Mouse (Mus musculus) limb, embryonic 13.5 days (tissue): Measurements from ENCODE around the gene Ephx1. TPM values are rescaled to one million over a fixed set of nuclear protein-coding genes. Genes with fewer than 3 reads are reported as not detected.
A peak's percentile ranks its signal among the peaks of the same experiment; 100 is the strongest.
"Not testable (repeated sequence)": the region's sequence is repeated elsewhere in the genome, so short reads cannot be mapped to it uniquely, and the experiment has no call there.

Experiments used
- ATAC-seq: fragments of 200-750 bp; cut with Nextera tagmentation; 2 replicates; pipeline ENCODE4 v1.8.0; 2017; ENCODE audit warnings: low read depth, moderate number of reproducible peaks, moderate TSS enrichment; ENCODE audit not compliant: low FRiP score
- H3K27ac ChIP-seq: fragments of 300-500 bp; sonication (generic); 2 replicates; pipeline ENCODE4 v1.5.1; 2015; ENCODE audit warnings: inconsistent platforms, mild to moderate bottlenecking, moderate library complexity
- H3K27me3 ChIP-seq: fragments of 300-500 bp; sonication (generic); 2 replicates; pipeline ENCODE4 v1.6.1; 2015; ENCODE audit warnings: mild to moderate bottlenecking, inconsistent platforms
- H3K36me3 ChIP-seq: fragments of 300-500 bp; sonication (generic); 2 replicates; pipeline ENCODE4 v1.6.1; 2015; ENCODE audit warnings: inconsistent platforms, mild to moderate bottlenecking, moderate library complexity
- H3K4me1 ChIP-seq: fragments of 300-500 bp; sonication (generic); 2 replicates; pipeline ENCODE4 v1.6.1; 2015; ENCODE audit warnings: inconsistent platforms
- H3K4me2 ChIP-seq: fragments of 300-500 bp; sonication (generic); replicated peaks from 2 replicates; pipeline ENCODE4 v1.6.1; 2015; ENCODE audit warnings: inconsistent platforms, mild to moderate bottlenecking, moderate library complexity
- H3K4me3 ChIP-seq: fragments of 300-500 bp; sonication (generic); 2 replicates; pipeline ENCODE4 v1.5.1; 2015; ENCODE audit warnings: moderate library complexity, mild to moderate bottlenecking, inconsistent platforms
- H3K9ac ChIP-seq: fragments of 300-500 bp; sonication (generic); 2 replicates; pipeline ENCODE4 v1.6.1; 2015; ENCODE audit warnings: mild to moderate bottlenecking, inconsistent platforms
- H3K9me3 ChIP-seq: fragments of 300-500 bp; sonication (generic); 2 replicates; pipeline ENCODE4 v1.6.1; 2016; ENCODE audit warnings: inconsistent platforms
- WGBS: fragments of 180-500 bp; shearing (Covaris S2); methylation state at CpG from one replicate; pipeline ENCODE4 v1.1.7; 2015; 5-methylcytosine and 5-hydroxymethylcytosine counted together
- polyA plus RNA-seq: library from polyadenylated mRNA; unstranded; fragments of >200 nt; fragmentation: Nextera tagmentation; extraction: Ambion mirVana; gene quantifications from 2 replicates; pipeline ENCODE4 v1.2.1, GENCODE M21; 2015

Gene Ephx1
- polyA plus RNA-seq, 1 experiment from 2014 or later = 4.2 TPM

GRCm38 (mm10) chr1:181035015-181035778 is 14.5 kb upstream of the Ephx1 start:
- not testable (repeated sequence) for H3K27me3 ChIP-seq

GRCm38 (mm10) chr1:181022265-181022664 is 1.6 kb upstream of the Ephx1 start:
- no peaks in the 10 kb centered on the region for H3K9me3 ChIP-seq
- peaks cover 5% of the 10 kb centered on the region for H3K4me1 ChIP-seq
- no peak for ATAC-seq
- 9% methylated on average over 1 of the region's 1 CpGs for WGBS
- H3K4me3 ChIP-seq = no peak overlapping the region
- no peaks in the 10 kb centered on the region for H3K36me3 ChIP-seq
- no peak overlapping the region for H3K9ac ChIP-seq
- no peak overlapping the region for H3K27ac ChIP-seq
- H3K27me3 ChIP-seq = peaks cover 6% of the 10 kb centered on the region
- H3K4me2 ChIP-seq = no peak overlapping the region

More at GRCm38 (mm10) chr1:181035015-181035778, 14.5 kb upstream of the Ephx1 start:
- ATAC-seq, H3K9ac ChIP-seq, H3K9me3 ChIP-seq, H3K27ac ChIP-seq, H3K4me2 ChIP-seq, H3K4me1 ChIP-seq, H3K4me3 ChIP-seq, H3K36me3 ChIP-seq: not testable (repeated sequence)
- 89% methylated on average over 5 of the region's 5 CpGs for WGBS

DNA sequence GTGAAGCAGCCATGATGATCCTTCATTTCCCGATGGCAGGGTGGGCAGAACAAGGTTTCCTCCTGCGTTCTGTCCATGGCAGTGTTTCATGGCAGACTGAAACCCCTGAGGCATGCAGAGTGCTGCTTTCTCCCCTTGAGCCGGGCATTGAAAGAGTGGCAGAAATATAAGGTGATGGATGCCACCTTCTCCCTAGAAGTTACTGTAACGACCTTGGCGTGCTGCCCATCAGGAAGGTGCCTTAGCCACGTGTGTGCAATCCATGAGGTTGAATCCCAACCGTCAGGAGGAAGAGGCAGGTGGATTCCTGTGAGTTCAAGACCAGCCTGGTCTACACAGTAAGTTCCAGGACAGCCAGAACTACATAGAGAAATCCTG is 773 bp upstream of the Ephx1 start:
- Histone ChIP-seq H3K27me3 (peaks cover 6% of the 10 kb centered on the region), H3K4me3 (no peak overlapping the region), H3K4me2 (no peak overlapping the region), H3K36me3 (no peaks in the 10 kb centered on the region), H3K9me3 (no peaks in the 10 kb centered on the region), H3K27ac (no peak overlapping the region), H3K9ac (no peak overlapping the region), H3K4me1 (peaks cover 11% of the 10 kb centered on the region)
- 70% methylated on average over 7 of the region's 7 CpGs for WGBS
- ATAC-seq = no peak

- Histone ChIP-seq H3K9me3 (no peaks in the 10 kb centered on the region), H3K4me2 (peak overlapping the region; percentile 96), H3K4me3 (no peak overlapping the region), H3K27me3 (peaks cover 6% of the 10 kb centered on the region), H3K9ac (no peak overlapping the region), H3K36me3 (no peaks in the 10 kb centered on the region), H3K27ac (no peak overlapping the region), H3K4me1 (peaks cover 25% of the 10 kb centered on the region)
- ATAC-seq = no peak
- WGBS = 73% methylated on average over 13 of the region's 13 CpGs
These were observed 2.7 kb downstream of the Ephx1 start for GRCm38 (mm10) chr1:181017890-181018420.

DNA sequence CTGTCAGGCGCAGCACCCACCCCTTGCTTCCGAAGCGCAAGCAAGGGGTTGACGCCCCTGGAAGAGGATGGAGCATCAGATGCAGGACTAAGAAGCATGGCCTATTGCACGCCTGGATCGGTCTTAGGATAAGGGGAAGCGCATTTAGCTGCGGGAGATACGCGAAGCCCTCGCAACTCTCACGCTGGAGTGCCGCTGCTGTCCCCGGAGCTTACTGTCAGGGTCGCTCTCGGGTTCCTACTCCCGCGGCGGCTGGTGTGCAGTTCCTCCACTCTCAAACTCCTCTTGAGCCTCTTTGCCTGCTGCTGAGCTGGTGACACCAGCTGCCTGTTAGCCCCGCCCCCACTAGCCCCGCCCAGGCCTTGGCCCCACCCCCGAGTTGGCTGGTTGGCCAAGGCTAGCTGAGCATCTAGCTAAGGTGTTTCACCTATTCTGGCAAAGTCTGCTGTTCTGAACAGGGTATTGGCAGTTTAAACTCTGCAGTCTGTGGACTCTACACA is 3.4 kb downstream of the Ephx1 start:
- peak; percentile 84 for ATAC-seq
- peak overlapping the region; percentile 60 for H3K9ac ChIP-seq
- peak overlapping the region; percentile 44; the same call in 1 of the 2 replicates for H3K27ac ChIP-seq
- H3K4me3 ChIP-seq = peak overlapping the region; percentile 53
- no peaks in the 10 kb centered on the region for H3K36me3 ChIP-seq
- H3K27me3 ChIP-seq = peaks cover 6% of the 10 kb centered on the region
- WGBS = under 1% methylated on average over 22 of the region's 22 CpGs
- H3K9me3 ChIP-seq = no peaks in the 10 kb centered on the region
- H3K4me1 ChIP-seq = peaks cover 25% of the 10 kb centered on the region
- H3K4me2 ChIP-seq = peak overlapping the region; percentile 96

- Histone ChIP-seq H3K4me3 (peak overlapping the region; percentile 53), H3K4me2 (peak overlapping the region; percentile 96), H3K27ac (peak overlapping the region; percentile 44; the same call in 1 of the 2 replicates), H3K36me3 (no peaks in the 10 kb centered on the region), H3K4me1 (peaks cover 25% of the 10 kb centered on the region), H3K27me3 (peaks cover 6% of the 10 kb centered on the region), H3K9ac (peak overlapping the region; percentile 60), H3K9me3 (no peaks in the 10 kb centered on the region)
- 3% methylated on average over 21 of the region's 21 CpGs for WGBS
- peak; percentile 54; the same call in 1 of the 2 replicates for ATAC-seq
These were observed 4.1 kb downstream of the Ephx1 start for GRCm38 (mm10) chr1:181016532-181017131.

- Histone ChIP-seq H3K27ac (no peak overlapping the region), H3K9me3 (no peaks in the 10 kb centered on the region), H3K4me3 (no peak overlapping the region), H3K36me3 (no peaks in the 10 kb centered on the region), H3K27me3 (peaks cover 6% of the 10 kb centered on the region; the same call in 1 of the 2 replicates), H3K4me2 (peak overlapping the region; percentile 96), H3K4me1 (peaks cover 25% of the 10 kb centered on the region), H3K9ac (no peak overlapping the region)
- 72% methylated on average over 4 of the region's 4 CpGs for WGBS
- ATAC-seq = no peak
These were observed 4.7 kb downstream of the Ephx1 start for GRCm38 (mm10) chr1:181016045-181016444.

DNA sequence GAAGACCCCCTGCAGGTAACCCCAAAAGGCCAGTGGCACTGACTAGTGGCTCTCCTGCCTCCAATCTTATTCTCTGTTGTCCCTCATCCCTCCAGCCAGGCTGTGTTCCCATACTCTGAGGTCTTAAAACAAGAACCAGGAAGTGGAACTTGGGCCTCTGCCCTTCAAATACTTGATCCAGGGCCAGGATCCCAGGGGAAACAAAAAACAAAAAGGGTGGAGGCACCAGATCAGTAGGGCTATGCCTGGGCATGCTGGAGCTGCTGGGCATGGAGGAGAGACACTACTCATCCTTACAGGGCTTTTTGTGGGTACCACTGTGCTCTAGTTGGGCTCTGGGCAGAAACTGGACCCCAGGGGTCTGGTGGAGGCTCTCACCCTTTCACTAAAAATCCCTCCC is 5.1 kb downstream of the Ephx1 start:
- Histone ChIP-seq H3K9ac (no peak overlapping the region), H3K9me3 (no peaks in the 10 kb centered on the region), H3K27me3 (peaks cover 6% of the 10 kb centered on the region; the same call in 1 of the 2 replicates), H3K4me3 (no peak overlapping the region), H3K4me1 (peaks cover 26% of the 10 kb centered on the region), H3K27ac (no peak overlapping the region), H3K4me2 (no peak overlapping the region), H3K36me3 (no peaks in the 10 kb centered on the region)
- no peak for ATAC-seq

DNA sequence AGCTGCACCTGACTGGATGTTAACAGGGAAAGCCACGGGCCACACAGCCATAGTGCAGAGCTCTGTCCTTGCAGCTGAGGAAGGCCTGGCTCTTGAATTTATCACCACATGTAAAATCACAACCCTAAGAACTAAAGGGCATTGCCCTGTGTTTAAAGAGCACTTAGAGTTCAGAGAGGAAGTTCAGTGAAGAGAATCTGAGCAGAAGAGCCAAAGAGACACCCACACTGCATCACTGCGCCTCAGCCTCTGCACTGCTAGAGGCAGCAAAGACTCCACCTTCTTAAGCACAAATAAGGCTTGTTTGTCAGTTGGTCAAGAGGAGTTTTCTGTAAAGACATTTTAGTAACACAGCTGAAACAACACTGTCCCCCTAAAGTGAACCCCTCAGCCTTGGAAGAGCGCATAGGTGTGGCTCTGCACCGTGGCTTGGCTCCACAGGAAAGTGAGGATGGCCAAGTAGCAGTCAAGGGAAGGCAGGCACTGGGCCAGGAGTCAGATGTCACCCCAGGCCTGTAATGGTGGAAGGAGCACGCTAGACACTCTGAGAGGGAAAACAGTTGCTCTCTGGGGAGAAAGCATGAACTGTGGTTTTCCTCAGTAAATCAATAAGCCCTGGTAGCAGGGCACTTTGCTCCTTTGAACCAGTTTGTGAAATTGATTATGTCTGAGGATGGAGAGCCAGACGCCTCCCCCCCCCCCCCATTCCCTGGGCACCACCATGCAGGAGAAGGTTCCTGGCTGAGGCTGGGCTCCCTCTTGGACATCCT is 5.8 kb downstream of the Ephx1 start:
- H3K4me1 ChIP-seq = peaks cover 28% of the 10 kb centered on the region
- 70% methylated on average over 6 of the region's 6 CpGs for WGBS
- no peak overlapping the region for H3K27ac ChIP-seq
- ATAC-seq = no peak
- H3K36me3 ChIP-seq = no peaks in the 10 kb centered on the region
- H3K4me3 ChIP-seq = no peak overlapping the region
- H3K9me3 ChIP-seq = no peaks in the 10 kb centered on the region
- H3K27me3 ChIP-seq = peaks cover 6% of the 10 kb centered on the region; the same call in 1 of the 2 replicates
- no peak overlapping the region for H3K9ac ChIP-seq
- no peak overlapping the region for H3K4me2 ChIP-seq

DNA sequence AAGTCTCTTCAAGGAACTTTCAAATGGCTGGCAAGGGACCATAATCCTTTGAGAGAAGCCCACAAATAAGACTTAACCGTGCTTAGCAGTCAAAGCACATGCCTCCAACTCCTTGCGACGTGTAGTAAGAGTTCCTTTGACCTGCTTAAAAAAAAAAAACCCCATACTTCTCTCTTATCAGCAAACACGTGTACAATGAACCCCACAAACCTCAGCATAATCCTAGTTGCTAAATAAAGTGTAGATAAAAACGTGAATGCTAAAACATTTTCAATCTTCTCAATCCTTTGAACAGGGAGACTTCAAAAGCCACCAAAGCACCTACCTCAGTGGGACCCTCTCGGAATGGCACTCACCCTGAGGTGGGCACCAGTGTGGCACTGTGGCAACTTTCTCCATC is 7.3 kb downstream of the Ephx1 start:
- Histone ChIP-seq H3K27me3 (peaks cover 6% of the 10 kb centered on the region; the same call in 1 of the 2 replicates), H3K27ac (no peak overlapping the region), H3K4me1 (peaks cover 28% of the 10 kb centered on the region), H3K4me2 (no peak overlapping the region), H3K9ac (no peak overlapping the region), H3K4me3 (no peak overlapping the region), H3K9me3 (no peaks in the 10 kb centered on the region), H3K36me3 (no peaks in the 10 kb centered on the region)
- ATAC-seq = no peak
- WGBS = 74% methylated on average over 6 of the region's 6 CpGs

- H3K9me3 ChIP-seq = no peaks in the 10 kb centered on the region
- no peaks in the 10 kb centered on the region for H3K27me3 ChIP-seq
- 79% methylated on average over 3 of the region's 3 CpGs for WGBS
- ATAC-seq = no peak
- H3K4me3 ChIP-seq = no peak overlapping the region
- H3K9ac ChIP-seq = no peak overlapping the region
- H3K4me1 ChIP-seq = peaks cover 25% of the 10 kb centered on the region
- H3K4me2 ChIP-seq = no peak overlapping the region
- H3K36me3 ChIP-seq = no peaks in the 10 kb centered on the region
- H3K27ac ChIP-seq = no peak overlapping the region
These were observed 8.3 kb downstream of the Ephx1 start for GRCm38 (mm10) chr1:181012416-181012815.

- Histone ChIP-seq H3K27ac (no peak overlapping the region), H3K27me3 (no peaks in the 10 kb centered on the region), H3K4me2 (no peak overlapping the region), H3K9me3 (no peaks in the 10 kb centered on the region), H3K36me3 (no peaks in the 10 kb centered on the region), H3K4me1 (peaks cover 19% of the 10 kb centered on the region), H3K4me3 (no peak overlapping the region), H3K9ac (no peak overlapping the region)
- 49% methylated on average over 5 of the region's 5 CpGs for WGBS
- ATAC-seq = no peak
These were observed 9.1 kb downstream of the Ephx1 start for GRCm38 (mm10) chr1:181011601-181012000.
